Mouse (Mus musculus): Measurements from ENCODE around the gene Adamtsl4. TPM values are rescaled to one million over a fixed set of nuclear protein-coding genes. Genes with fewer than 3 reads are reported as not detected.
"Not testable (repeated sequence)": the region's sequence is repeated elsewhere in the genome, so short reads cannot be mapped to it uniquely, and the experiment has no call there.

Adamtsl4 gene
- total RNA-seq, 2 experiments from 2014 or later, result 13.3 to 13.4 TPM

DNA sequence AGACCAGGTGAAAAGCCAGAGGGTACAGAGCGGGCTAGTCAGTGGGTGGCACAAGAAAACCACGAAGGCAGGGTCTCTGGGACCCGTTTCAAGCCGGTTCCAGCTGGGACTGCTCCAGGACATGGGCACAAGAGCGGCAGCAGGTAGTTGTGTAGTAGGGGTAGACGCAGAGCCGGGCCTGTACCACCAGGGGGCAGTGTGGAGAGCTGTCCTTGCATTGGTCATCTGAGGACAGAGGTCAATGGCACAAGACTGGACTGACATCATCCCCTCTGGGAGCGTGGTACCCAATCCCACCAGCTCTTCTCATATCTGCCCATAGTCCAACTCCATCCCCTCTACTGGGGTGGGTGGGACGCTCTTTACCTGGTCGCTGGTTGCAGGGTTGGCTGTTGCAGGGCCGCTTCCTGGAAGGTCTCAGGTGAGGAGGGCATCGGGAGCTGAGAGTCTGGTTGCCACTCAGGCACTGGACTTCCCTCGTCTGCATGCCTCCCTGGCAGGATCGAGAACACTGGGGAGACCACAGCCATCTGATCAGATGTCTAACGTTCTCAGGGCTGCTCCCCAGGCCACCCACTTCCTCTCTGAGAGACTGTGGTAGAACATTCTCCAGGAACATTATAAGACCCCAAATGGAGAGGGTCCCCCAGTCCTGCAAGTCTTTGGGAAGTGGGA lies 10.8 kb downstream of the Adamtsl4 start:
- peak; percentile 89 for DNase-seq

DNA sequence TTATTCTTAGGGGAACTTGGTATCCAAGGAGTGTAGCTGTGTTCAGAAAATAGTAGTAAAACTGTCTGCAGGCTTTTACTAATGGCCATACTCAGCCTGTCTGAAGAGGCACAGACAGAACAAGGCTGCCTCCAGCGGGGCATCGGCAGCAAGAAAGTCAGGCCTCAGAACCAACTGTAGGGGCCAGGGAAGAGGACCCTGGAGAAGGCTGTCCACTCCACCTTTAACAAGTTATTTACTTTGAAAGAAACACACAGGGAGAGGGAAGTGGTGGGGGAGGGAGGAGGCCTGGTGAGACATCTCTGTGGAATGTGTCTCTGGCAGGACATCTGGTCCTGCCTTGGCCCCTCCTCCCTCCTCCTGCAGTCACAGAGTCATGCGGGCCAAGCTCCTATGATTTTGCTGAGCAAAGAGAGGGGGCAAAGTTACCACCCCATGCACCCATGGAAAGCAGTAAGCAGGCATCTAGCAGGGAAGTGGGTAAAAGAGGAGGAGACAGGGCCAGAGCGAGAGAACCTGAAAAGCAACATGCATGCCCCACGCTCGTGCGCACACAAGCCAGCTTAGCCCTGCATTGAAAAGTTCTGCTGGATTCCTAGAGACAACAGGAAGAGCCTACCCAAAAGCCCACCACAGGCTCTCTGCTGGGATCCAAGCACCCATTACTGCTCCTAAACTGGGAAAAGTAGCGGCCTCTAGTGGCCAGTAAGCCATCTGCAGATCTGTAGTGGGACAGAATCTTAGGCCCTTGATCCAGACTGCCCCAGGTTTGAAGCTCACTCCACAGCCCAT lies 12.2 kb downstream of the Adamtsl4 start:
- peak; percentile 81 for DNase-seq

GRCm38 (mm10) chr3:95674812-95675211 lies 12.9 kb downstream of the Adamtsl4 start:
- no peak for DNase-seq

- DNase-seq, result peak; percentile 80
Measured at GRCm38 (mm10) chr3:95674236-95674635, 13.5 kb downstream of the Adamtsl4 start.

GRCm38 (mm10) chr3:95673707-95674211 lies 14.0 kb downstream of the Adamtsl4 start:
- DNase-seq, result no peak

DNA sequence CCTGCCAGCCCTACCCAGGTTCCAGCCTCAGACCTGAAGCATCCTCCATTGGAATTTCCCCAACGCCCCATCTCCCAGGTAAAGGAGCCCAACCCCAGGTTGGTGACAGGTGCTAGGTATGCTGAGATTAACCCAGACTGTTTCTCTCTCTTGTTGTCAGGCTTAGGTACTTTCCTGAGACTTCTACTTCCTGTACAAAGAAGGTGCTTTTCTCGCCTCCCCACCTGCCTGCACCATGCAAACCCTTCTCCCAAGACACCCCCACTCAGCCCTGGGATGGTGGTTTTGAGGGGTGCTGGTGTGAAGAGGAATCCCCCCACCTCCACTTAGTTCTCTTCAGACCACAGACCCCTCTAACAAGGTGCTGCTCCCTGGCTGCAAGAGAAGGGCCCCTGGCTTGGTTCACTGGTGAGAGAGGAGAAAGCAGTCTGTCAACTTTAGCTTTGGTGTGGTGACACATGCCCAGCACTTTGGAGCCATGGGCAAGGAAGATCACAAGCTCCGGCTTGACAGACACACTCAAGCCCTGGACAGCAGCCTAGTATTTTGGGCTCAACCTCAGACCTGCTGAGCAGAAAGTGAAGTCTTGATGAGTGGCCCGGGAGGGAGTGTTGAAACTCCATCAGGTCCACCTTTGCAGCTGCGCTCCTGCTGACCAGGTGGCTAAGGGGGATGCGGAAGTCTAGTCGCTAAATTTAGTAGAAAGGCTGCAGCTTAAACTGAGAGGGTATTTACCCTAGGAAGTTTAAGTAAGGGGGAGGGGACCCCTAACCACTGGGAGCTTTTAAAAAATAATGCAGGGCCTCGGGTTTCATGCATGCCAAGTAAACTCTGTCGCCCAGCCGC lies 14.6 kb downstream of the Adamtsl4 start:
- DNase-seq, result no peak

GRCm38 (mm10) chr3:95672461-95672860 lies 15.3 kb downstream of the Adamtsl4 start:
- DNase-seq, result no peak

GRCm38 (mm10) chr3:95671201-95671600 lies 16.5 kb downstream of the Adamtsl4 start:
- DNase-seq, result no peak

DNA sequence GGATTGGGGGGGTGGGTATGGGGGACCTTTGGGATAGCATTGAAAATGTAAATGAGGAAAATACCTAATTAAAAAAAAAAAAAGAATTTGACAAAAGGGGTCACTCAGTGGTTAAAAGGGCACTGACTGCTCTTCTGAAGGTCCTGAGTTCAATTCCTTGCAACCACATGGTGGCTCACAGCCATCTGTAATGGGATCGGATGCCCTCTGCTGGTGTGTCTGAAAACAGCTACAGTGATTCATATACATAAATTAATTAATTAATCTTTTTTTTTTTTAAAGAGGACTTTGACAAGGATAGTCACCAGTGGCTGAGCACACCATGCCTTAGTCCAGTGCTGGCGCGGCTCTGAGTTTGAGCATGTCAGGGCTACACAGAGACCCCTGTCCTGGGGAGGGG lies 17.3 kb downstream of the Adamtsl4 start:
- not testable (repeated sequence) for DNase-seq

DNA sequence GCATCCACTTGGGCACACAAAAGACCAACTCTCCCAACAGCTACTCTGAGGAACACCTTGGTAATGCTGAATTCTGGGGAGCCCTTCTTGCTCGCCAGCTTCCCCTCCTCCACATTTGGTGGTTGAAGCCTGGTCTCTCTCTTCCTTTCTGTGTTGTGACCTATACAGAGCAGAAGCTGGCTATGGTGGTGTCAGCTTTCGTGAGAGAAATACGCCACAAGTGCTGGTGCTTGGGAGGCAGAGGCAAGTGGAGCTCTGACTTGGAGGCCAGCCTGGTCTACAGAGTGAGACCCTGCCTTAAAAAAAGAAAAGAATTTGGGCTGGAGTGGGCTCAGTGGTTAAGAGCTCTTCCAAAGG lies 18.4 kb downstream of the Adamtsl4 start:
- DNase-seq, result no peak

GRCm38 (mm10) chr3:95668589-95669308 lies 19.0 kb downstream of the Adamtsl4 start:
- no peak for DNase-seq

DNA sequence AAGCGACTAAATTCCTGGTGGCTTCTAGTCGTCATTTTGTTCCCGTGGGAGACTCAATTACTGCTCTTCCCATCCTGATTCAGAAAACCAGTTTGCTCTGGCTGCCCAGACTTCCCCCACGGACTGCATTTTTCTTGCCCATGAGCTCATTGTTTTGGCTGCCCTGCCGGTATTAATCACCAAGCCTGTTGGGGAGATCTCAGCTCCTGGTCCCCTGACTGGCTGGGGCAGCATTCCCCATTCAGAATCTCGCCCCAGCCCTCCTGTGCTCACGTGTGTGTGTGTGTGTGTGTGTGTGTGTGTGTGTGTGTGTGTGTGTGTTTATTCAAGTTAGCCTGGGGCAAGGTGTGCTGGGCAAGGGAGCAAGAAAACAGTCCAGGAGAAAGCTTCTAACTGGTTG lies 19.7 kb downstream of the Adamtsl4 start:
- DNase-seq, result peak; percentile 72

GRCm38 (mm10) chr3:95667521-95667920 lies 20.2 kb downstream of the Adamtsl4 start:
- DNase-seq, result no peak

DNA sequence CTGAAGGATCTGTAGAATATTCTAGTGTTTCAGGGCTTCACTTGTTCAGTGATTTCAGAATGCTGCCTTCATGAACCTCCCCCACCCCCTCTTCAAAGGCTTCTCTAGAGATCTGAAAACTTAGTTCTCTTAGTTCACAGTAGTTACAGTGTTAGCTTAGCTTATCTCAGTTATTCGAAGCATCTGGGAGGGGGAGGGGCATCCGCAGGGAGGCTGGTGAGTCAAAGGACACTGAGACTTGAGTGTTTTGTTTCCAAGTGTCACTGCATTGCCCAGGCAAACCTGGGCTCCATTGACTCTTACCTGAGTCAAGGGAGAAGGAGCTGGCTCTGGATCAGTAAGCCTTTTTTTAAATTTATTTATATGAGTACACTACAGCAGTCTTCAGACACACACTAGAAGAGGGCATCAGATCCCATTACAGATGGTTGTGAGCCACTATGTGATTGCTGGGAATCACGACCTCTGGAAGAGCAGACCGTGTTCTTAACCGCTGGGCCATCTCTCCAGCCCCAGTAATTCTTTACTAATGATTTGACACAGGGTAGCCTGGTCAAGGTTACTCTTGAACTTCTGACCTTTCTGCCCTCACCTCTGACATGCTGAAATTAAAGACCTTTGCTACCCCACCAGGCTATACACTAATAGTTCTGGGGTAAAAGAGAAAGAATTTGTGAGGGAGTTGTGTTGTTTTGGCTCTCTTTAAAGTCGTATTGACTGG lies 21.4 kb downstream of the Adamtsl4 start:
- DNase-seq, result peak; percentile 80

GRCm38 (mm10) chr3:95664940-95665352 lies 22.8 kb downstream of the Adamtsl4 start:
- DNase-seq, result peak; percentile 25

GRCm38 (mm10) chr3:95663969-95664608 lies 23.6 kb downstream of the Adamtsl4 start:
- peak; percentile 31 for DNase-seq

GRCm38 (mm10) chr3:95663486-95663885 lies 24.2 kb downstream of the Adamtsl4 start:
- DNase-seq, result peak; percentile 12

- no peak for DNase-seq
Measured at GRCm38 (mm10) chr3:95662724-95663449, 24.8 kb downstream of the Adamtsl4 start.

- no peak for DNase-seq
Measured at GRCm38 (mm10) chr3:95661945-95662715, 25.6 kb downstream of the Adamtsl4 start.

Data from adrenal gland, postnatal 10 days (tissue).